Mouse (Mus musculus) spleen, postnatal 10 days (tissue): ENCODE data around the gene Col9a2.

ENCODE experiments used
- DNase-seq, 2 experiments: peaks; one replicate each; pipeline ENCODE4 v3.0.0; 2021 to 2022; ENCODE audit warnings: low spot score in 2 of 2

The Col9a2 gene

DNA sequence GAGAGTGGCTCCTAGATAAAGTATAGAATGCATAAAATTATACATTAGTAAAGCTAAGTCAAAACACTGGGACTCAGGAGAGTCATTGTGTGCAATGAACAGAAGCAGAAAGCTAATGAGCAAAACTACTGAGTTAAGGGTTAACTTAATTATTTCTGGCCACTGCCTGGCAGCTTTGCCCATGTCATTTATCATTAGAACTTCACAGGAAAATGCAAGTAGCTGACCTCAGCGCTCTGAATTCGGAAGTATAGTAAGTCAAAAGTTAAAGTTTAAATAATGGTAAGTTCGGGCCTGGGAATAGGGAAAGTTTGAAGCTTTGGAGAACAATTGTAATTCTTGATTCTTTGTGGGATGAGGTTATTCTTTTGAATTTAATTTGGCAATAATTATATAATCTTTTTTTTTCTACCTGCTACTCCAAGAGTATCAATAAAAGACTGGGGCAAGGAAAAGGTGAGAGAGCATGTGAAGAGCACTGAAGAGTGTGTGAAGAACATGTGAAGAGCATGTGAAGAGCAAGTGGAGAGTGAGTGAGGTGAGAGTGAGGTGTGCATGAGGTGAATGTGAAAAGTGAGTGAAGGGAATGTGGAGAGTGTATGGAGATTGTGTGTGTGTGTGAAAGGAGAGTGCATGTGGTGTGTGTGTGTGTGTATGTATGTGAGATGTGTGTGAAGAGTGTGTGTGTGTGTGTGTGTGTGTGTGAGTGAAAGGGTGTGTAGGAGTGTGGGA is 38.9 kb downstream of the Col9a2 start:
- DNase-seq: no peak

- no peak for DNase-seq
These were observed 41.2 kb downstream of the Col9a2 start for GRCm38 (mm10) chr4:121080395-121080794.

DNA sequence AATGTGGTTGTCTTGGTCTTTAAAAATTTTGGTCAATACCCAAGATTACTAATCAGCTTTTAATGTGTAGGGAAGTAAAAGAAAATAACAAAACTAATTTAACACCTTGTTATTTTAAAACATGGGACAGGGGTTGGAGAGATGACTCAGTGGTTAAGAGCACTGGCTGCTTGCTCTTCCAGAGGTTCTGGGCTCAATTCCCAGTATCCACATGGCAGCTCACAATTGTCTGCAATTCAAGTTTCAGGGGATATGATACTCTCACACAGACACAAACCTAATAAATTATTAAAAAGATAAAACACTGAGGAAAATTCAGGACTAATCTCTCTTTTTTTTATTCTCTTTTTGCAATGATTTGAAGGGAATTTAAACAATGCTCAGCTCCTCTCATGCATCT is 45.3 kb downstream of the Col9a2 start:
- DNase-seq: no peak

DNA sequence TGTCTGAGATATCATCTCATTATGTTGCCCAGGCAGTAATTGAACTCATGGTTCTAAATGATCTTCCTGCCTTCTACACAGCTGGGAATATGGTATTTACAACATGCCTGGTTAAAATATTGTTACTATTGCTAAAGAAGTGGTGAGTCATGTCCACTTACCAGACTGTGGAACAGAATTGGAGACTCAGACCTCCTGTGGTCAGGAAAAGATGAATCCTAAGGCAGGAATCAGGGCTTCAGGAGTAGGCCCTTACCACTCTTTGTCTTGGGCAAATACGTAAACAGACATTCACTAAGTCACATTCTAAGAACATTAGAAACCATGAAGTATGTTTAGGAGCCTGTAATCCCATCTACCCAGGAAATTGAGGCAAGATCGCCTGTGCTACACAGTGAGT is 49.5 kb downstream of the Col9a2 start:
- DNase-seq: no peak

DNA sequence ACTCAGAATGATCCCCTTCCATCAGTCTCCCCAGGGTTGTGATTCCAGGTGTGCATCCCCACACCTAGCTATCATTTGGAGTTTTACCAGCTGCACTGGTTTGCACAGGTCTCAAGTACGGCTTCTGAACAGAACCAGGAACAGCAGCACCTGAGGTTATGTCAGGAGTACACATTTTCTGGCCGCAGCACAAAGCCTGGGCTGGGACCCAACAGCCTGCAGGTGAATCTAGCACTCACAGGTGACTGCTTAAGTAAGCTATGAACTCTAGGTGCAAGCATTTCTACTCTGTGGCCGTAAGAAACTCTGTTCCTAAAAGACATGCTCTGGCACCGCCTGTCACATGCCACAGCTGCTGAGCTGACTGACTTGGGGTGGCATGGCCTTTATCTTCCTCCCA is 51.0 kb downstream of the Col9a2 start:
- no peak for DNase-seq

DNA sequence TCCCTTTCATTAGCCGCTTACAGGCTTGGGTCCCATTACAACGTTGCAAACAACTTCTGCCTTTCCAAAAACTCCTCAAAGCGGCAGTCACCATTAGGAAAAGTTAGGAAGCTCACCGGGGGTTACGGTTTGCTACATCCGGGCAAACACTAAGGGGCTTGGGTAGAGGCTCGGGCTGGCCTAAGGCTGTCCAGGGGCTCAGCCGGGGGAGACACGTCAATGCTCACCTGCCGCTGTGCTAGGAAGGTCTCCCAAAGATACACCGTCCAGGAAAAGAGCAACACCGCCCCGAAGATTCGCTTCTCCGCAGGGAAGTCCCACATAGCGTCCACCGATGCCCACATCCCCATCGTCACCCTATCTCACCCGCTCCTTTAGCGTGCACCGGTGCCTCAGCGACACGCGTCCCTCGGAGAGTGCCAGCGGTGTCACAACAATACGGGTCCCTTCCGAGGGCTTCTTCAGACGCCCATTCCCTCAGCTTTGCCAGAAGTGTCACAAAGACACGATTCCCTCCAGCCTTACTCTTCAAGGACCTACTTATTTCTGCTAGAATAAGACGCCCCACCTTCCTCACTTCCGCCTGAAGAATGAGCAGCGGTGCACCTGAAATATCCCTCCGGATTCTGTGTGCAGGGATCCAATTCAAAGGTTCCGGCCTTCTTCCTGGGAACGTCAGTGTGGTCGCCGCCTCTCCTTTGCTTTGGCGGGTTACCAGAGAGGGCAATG is 58.6 kb downstream of the Col9a2 start, which contains the start of gene Zmpste24:
Zmpste24 (minus strand) TSS at position 592 of the 729 bp plus-strand sequence.
- DNase-seq: peak; percentile 82 to 83

GRCm38 (mm10) chr4:121103304-121103703 is 64.1 kb downstream of the Col9a2 start:
- no peak for DNase-seq
